Mouse (Mus musculus) liver (tissue): ENCODE data around the gene Cnn3.

Source experiments
- DNase-seq: peaks from one replicate; pipeline ENCODE4 v3.0.0-alpha.2; 2020; ENCODE audit warnings: mixed read lengths

The Cnn3 gene

GRCm38 (mm10) chr3:121418850-121419435 lies 7.4 kb upstream of the Cnn3 start:
- DNase-seq, result peak; percentile 16

GRCm38 (mm10) chr3:121422405-121422804 lies 3.9 kb upstream of the Cnn3 start:
- DNase-seq, result no peak

GRCm38 (mm10) chr3:121426621-121427519 lies 573 bp downstream of the Cnn3 start:
- DNase-seq, result peak; percentile 79

- peak; percentile 55 for DNase-seq
Observed at GRCm38 (mm10) chr3:121427520-121427908, 1.2 kb downstream of the Cnn3 start.

- DNase-seq, result no peak
Observed at GRCm38 (mm10) chr3:121428230-121428629, 1.9 kb downstream of the Cnn3 start.

- no peak for DNase-seq
Observed at GRCm38 (mm10) chr3:121428696-121429259, 2.5 kb downstream of the Cnn3 start.

GRCm38 (mm10) chr3:121429469-121429868 lies 3.2 kb downstream of the Cnn3 start:
- no peak for DNase-seq

- DNase-seq, result no peak
Observed at GRCm38 (mm10) chr3:121430289-121430936, 4.1 kb downstream of the Cnn3 start.

GRCm38 (mm10) chr3:121433359-121433758 lies 7.1 kb downstream of the Cnn3 start:
- no peak for DNase-seq

- peak; percentile 23 for DNase-seq
Observed at GRCm38 (mm10) chr3:121433968-121434533, 7.8 kb downstream of the Cnn3 start.

- no peak for DNase-seq
Observed at GRCm38 (mm10) chr3:121435296-121435695, 9.0 kb downstream of the Cnn3 start.

- no peak for DNase-seq
Observed at GRCm38 (mm10) chr3:121437070-121437469, 10.8 kb downstream of the Cnn3 start.

- no peak for DNase-seq
Observed at GRCm38 (mm10) chr3:121437996-121438395, 11.7 kb downstream of the Cnn3 start.

GRCm38 (mm10) chr3:121439623-121440161 lies 13.4 kb downstream of the Cnn3 start:
- no peak for DNase-seq

GRCm38 (mm10) chr3:121441504-121441903 lies 15.2 kb downstream of the Cnn3 start:
- no peak for DNase-seq

- no peak for DNase-seq
Observed at GRCm38 (mm10) chr3:121442288-121442687, 16.0 kb downstream of the Cnn3 start.

GRCm38 (mm10) chr3:121443861-121444271 lies 17.6 kb downstream of the Cnn3 start:
- no peak for DNase-seq

GRCm38 (mm10) chr3:121444414-121444813 lies 18.1 kb downstream of the Cnn3 start:
- DNase-seq, result no peak

GRCm38 (mm10) chr3:121446454-121446853 lies 20.2 kb downstream of the Cnn3 start:
- DNase-seq, result peak; percentile 45

- DNase-seq, result no peak
Observed at GRCm38 (mm10) chr3:121448029-121448468, 21.8 kb downstream of the Cnn3 start.

GRCm38 (mm10) chr3:121448606-121449005 lies 22.3 kb downstream of the Cnn3 start:
- no peak for DNase-seq

GRCm38 (mm10) chr3:121449527-121449926 lies 23.2 kb downstream of the Cnn3 start:
- DNase-seq, result no peak

- no peak for DNase-seq
Observed at GRCm38 (mm10) chr3:121451404-121451803, 25.1 kb downstream of the Cnn3 start.
